Mouse (Mus musculus): ENCODE data around the gene Kcnc4. TPM values are rescaled to one million over a fixed set of nuclear protein-coding genes. Genes with fewer than 3 reads are reported as not detected.

The Kcnc4 gene
- polyA plus RNA-seq, 2 experiments, result 0.36 to 1.4 TPM

GRCm38 (mm10) chr3:107459773-107460431 lies 550 bp upstream of the Kcnc4 start:
- Histone ChIP-seq H3K9ac (ENCODE audit: low read depth, low read length, severe bottlenecking) (peak overlapping the region; percentile 44), H3K9me3 (ENCODE audit: control insufficient read depth, low read length) (no peaks in the 10 kb centered on the region), H3K4me2 (replicated peaks; ENCODE audit: low read depth, low read length, severe bottlenecking) (peak overlapping the region; percentile 97), H3K36me3 (ENCODE audit: control insufficient read depth, insufficient read depth, low read length) (no peaks in the 10 kb centered on the region), H3K4me1 (ENCODE audit: control insufficient read depth, insufficient read depth, low read length) (peaks cover 19% of the 10 kb centered on the region), H3K27ac (replicated peaks; ENCODE audit: low read depth, low read length) (no peak overlapping the region), H3K4me3 (replicated peaks; ENCODE audit: low read length) (peak overlapping the region; percentile 51), H3K27me3 (ENCODE audit: control insufficient read depth, insufficient read depth, low read length) (peaks cover 65% of the 10 kb centered on the region)
- TF ChIP-seq POLR2A (IDR thresholded peaks at IDR 0.05; ENCODE audit: borderline replicate concordance, extremely low read depth, insufficient read depth, insufficient read length), result no peak
- ATAC-seq (ENCODE audit: low FRiP score, low read depth) (no peak; the same call in 1 of the 2 replicates), DNase-seq (ENCODE audit: low spot score) (no peak)
- under 1% methylated on average over 56 of the region's 69 CpGs for WGBS

DNA sequence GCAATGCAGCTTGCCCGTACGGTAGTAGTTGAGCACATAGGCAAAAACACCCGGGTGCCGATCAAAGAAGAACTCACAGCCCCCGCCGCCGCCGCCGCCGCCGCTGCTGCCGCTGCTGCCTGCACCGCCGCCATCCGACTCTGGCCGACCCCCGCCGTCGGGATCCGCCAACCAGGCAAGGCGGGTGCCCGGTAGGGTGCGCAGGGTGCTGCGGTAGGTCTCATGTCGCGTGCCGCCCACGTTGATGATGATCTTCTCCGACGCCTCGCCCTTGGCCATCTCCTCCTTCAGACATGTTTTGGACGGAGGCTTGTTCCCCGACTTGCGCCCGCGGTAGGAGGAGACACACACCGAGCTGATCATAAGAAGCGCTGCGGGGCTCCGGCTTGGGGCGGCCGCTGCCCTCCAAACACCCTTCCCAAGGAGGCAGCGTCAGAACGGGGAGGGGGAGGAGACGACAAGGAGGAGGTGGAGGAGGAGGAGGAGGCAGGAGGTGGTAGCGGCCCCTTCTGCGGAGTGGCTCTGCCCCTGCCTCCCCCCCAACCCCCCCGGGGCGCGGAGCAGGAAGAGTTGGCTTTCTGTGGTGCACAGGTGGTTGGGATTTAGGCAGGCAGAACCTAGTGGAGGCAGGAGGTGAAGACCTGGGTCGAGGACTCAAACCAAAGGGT lies 690 bp downstream of the Kcnc4 start:
- H3K9me3 ChIP-seq (ENCODE audit: control insufficient read depth, low read length), result no peaks in the 10 kb centered on the region
- WGBS, result under 1% methylated on average over 47 of the region's 51 CpGs
- peaks cover 19% of the 10 kb centered on the region for H3K4me1 ChIP-seq (ENCODE audit: control insufficient read depth, insufficient read depth, low read length)
- no peak for TF ChIP-seq POLR2A (IDR thresholded peaks at IDR 0.05; ENCODE audit: borderline replicate concordance, extremely low read depth, insufficient read depth, insufficient read length)
- 0 out of 2 replicates have a peak, but pooled peaks have one; percentile 13 for ATAC-seq (ENCODE audit: low FRiP score, low read depth)
- peak overlapping the region; percentile 51 for H3K4me3 ChIP-seq (replicated peaks; ENCODE audit: low read length)
- no peak overlapping the region for H3K27ac ChIP-seq (replicated peaks; ENCODE audit: low read depth, low read length)
- no peak for DNase-seq (ENCODE audit: low spot score)
- H3K27me3 ChIP-seq (ENCODE audit: control insufficient read depth, insufficient read depth, low read length), result peaks cover 65% of the 10 kb centered on the region
- H3K4me2 ChIP-seq (replicated peaks; ENCODE audit: low read depth, low read length, severe bottlenecking), result peak overlapping the region; percentile 97
- H3K9ac ChIP-seq (ENCODE audit: low read depth, low read length, severe bottlenecking), result peak overlapping the region; percentile 44
- H3K36me3 ChIP-seq (ENCODE audit: control insufficient read depth, insufficient read depth, low read length), result no peaks in the 10 kb centered on the region

DNA sequence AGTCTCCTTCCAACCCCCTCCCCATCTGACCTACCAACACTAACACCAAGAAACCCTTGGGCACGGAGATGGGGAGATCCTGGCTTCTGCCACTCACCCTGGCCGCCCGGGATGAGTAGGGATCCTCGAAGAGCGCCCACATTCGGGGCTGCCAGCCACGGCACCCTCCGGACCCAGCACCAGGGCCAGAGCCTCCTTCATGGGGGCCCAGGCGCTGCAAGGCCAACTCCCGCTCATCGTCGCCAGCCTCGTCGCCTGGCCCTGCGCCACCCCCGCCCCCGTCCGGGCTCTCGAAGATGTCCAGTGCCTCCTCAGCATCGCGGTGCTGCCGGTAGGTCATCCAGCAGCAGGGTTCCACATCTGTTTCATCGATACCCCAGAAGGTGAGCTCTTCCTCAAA lies 1.2 kb downstream of the Kcnc4 start:
- peak overlapping the region; percentile 97 for H3K4me2 ChIP-seq (replicated peaks; ENCODE audit: low read depth, low read length, severe bottlenecking)
- WGBS, result 3% methylated on average over 15 of the region's 23 CpGs
- TF ChIP-seq POLR2A (IDR thresholded peaks at IDR 0.05; ENCODE audit: borderline replicate concordance, extremely low read depth, insufficient read depth, insufficient read length), result no peak
- no peaks in the 10 kb centered on the region for H3K36me3 ChIP-seq (ENCODE audit: control insufficient read depth, insufficient read depth, low read length)
- 0 out of 2 replicates have a peak overlapping the region, but pooled peaks have one; percentile 44 for H3K9ac ChIP-seq (ENCODE audit: low read depth, low read length, severe bottlenecking)
- ATAC-seq (ENCODE audit: low FRiP score, low read depth) (no peak), DNase-seq (ENCODE audit: low spot score) (no peak)
- no peaks in the 10 kb centered on the region for H3K9me3 ChIP-seq (ENCODE audit: control insufficient read depth, low read length)
- H3K27me3 ChIP-seq (ENCODE audit: control insufficient read depth, insufficient read depth, low read length), result peaks cover 65% of the 10 kb centered on the region
- peak overlapping the region; percentile 51 for H3K4me3 ChIP-seq (replicated peaks; ENCODE audit: low read length)
- H3K4me1 ChIP-seq (ENCODE audit: control insufficient read depth, insufficient read depth, low read length), result peaks cover 19% of the 10 kb centered on the region
- H3K27ac ChIP-seq (replicated peaks; ENCODE audit: low read depth, low read length), result no peak overlapping the region

DNA sequence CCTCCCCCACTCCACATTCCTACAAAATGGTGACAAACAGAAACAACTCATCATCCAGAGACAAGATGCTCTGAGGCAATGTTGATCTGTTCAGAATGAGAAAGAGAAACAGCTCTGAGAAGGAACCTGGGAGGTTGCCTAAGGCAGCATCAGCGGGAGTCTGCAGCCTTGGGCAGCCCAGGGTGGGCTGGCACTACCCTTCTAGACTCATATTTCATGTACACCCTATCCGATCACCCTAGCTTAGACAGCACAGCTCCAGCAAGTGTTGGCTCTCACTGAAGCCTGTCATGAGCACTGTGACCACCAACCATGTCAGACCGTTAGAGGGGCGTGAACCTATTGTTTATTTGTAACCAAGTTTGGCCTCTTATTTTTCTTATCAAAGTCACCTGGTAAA lies 5.1 kb downstream of the Kcnc4 start:
- Histone ChIP-seq H3K4me3 (replicated peaks; ENCODE audit: low read length) (no peak overlapping the region), H3K4me1 (ENCODE audit: control insufficient read depth, insufficient read depth, low read length) (peaks cover 17% of the 10 kb centered on the region), H3K4me2 (replicated peaks; ENCODE audit: low read depth, low read length, severe bottlenecking) (no peak overlapping the region), H3K27me3 (ENCODE audit: control insufficient read depth, insufficient read depth, low read length) (peaks cover 38% of the 10 kb centered on the region), H3K36me3 (ENCODE audit: control insufficient read depth, insufficient read depth, low read length) (no peaks in the 10 kb centered on the region), H3K9ac (ENCODE audit: low read depth, low read length, severe bottlenecking) (no peak overlapping the region), H3K27ac (replicated peaks; ENCODE audit: low read depth, low read length) (no peak overlapping the region), H3K9me3 (ENCODE audit: control insufficient read depth, low read length) (no peaks in the 10 kb centered on the region)
- DNase-seq (ENCODE audit: low spot score) (no peak), ATAC-seq (ENCODE audit: low FRiP score, low read depth) (no peak)
- 75% methylated on average over 4 of the region's 4 CpGs for WGBS
- TF ChIP-seq POLR2A (IDR thresholded peaks at IDR 0.05; ENCODE audit: borderline replicate concordance, extremely low read depth, insufficient read depth, insufficient read length), result no peak

DNA sequence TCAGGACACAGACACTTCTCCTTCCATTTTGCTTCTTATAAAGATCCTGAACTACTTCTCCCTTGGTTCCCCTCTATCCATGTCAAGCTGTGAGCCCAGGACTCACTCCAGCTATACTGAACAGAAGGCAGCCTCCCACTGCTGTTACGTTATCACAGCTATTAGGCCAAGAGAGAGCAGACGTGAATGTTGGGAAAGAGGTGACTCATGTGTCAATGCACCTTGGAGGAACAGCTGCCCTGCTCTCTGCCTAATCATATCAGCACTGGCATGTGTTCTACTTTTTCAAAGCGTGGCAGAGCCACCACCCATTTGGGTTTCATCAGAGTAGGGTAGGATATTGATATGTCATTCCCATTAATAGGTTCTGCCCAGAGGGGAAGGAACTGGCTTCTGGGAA lies 12.5 kb downstream of the Kcnc4 start:
- Histone ChIP-seq H3K27ac (replicated peaks; ENCODE audit: low read depth, low read length) (no peak overlapping the region), H3K27me3 (ENCODE audit: control insufficient read depth, insufficient read depth, low read length) (no peaks in the 10 kb centered on the region), H3K36me3 (ENCODE audit: control insufficient read depth, insufficient read depth, low read length) (no peaks in the 10 kb centered on the region), H3K4me1 (ENCODE audit: control insufficient read depth, insufficient read depth, low read length) (0 out of 2 replicates have a peak, but pooled peaks cover 6% of the 10 kb centered on the region), H3K9me3 (ENCODE audit: control insufficient read depth, low read length) (no peaks in the 10 kb centered on the region), H3K4me3 (replicated peaks; ENCODE audit: low read length) (no peak overlapping the region), H3K9ac (ENCODE audit: low read depth, low read length, severe bottlenecking) (no peak overlapping the region), H3K4me2 (replicated peaks; ENCODE audit: low read depth, low read length, severe bottlenecking) (no peak overlapping the region)
- TF ChIP-seq POLR2A (IDR thresholded peaks at IDR 0.05; ENCODE audit: borderline replicate concordance, extremely low read depth, insufficient read depth, insufficient read length), result no peak
- ATAC-seq (ENCODE audit: low FRiP score, low read depth) (no peak), DNase-seq (ENCODE audit: low spot score) (no peak)
- 64% methylated on average over 3 of the region's 3 CpGs for WGBS
